Mouse (Mus musculus): Measurements from ENCODE around the gene Prr19.

GRCm38 (mm10) chr7:25277998-25278340, 23.2 kb upstream of the Prr19 start:
- TF ChIP-seq HCFC1 (IDR thresholded peaks at IDR 0.05; ENCODE audit: borderline replicate concordance, insufficient read depth, low read length) (no peak), ZNF384 (IDR thresholded peaks at IDR 0.05; ENCODE audit: low read depth, low read length) (no peak), ZC3H11A (IDR thresholded peaks at IDR 0.05; ENCODE audit: borderline replicate concordance, low read depth, low read length) (0 out of 2 replicates have a peak, but pooled peaks have one; percentile 26)
